Mouse (Mus musculus) adrenal gland, adult 18-20 months (tissue): ENCODE data around the gene Mpst. TPM values are rescaled to one million over a fixed set of nuclear protein-coding genes. Genes with fewer than 3 reads are reported as not detected.

Source experiments
- DNase-seq, 2 experiments: peaks; one replicate each; pipeline ENCODE4 v3.0.0; 2021 to 2022; ENCODE audit warnings: low spot score in 2 of 2
- total RNA-seq, 2 experiments: library from RNA; stranded (reverse); gene quantifications; 1 replicate in 1 of 2; 2 replicates in 1 of 2; pipeline ENCODE4 v1.2.3; 2021

Gene Mpst
- total RNA-seq, 2 experiments from 2014 or later: 38.7 to 48.5 TPM

- no peak for DNase-seq
Observed at GRCm38 (mm10) chr15:78435681-78436080, 29.5 kb downstream of the Mpst start.

GRCm38 (mm10) chr15:78436380-78437192 lies 30.4 kb downstream of the Mpst start:
- peak; percentile 88 for DNase-seq

- peak; percentile 52 to 63 for DNase-seq
Observed at GRCm38 (mm10) chr15:78437237-78438017, 31.2 kb downstream of the Mpst start.

- DNase-seq: no peak
Observed at GRCm38 (mm10) chr15:78438018-78438394, 31.8 kb downstream of the Mpst start.

- no peak for DNase-seq
Observed at GRCm38 (mm10) chr15:78438505-78438904, 32.3 kb downstream of the Mpst start.

- no peak for DNase-seq
Observed at GRCm38 (mm10) chr15:78438973-78439372, 32.8 kb downstream of the Mpst start.

- no peak for DNase-seq
Observed at GRCm38 (mm10) chr15:78442231-78442630, 36.0 kb downstream of the Mpst start.

- no peak for DNase-seq
Observed at GRCm38 (mm10) chr15:78443857-78444256, 37.6 kb downstream of the Mpst start.

- no peak for DNase-seq
Observed at GRCm38 (mm10) chr15:78447121-78447520, 40.9 kb downstream of the Mpst start.

GRCm38 (mm10) chr15:78447746-78448535 lies 41.7 kb downstream of the Mpst start:
- peak; percentile 97 to 98 for DNase-seq

GRCm38 (mm10) chr15:78449131-78449530 lies 42.9 kb downstream of the Mpst start:
- DNase-seq: no peak

GRCm38 (mm10) chr15:78449694-78450418 lies 43.6 kb downstream of the Mpst start:
- peak in 1 of 2 experiments; percentile 53 for DNase-seq

GRCm38 (mm10) chr15:78450419-78450768 lies 44.2 kb downstream of the Mpst start:
- DNase-seq: no peak

GRCm38 (mm10) chr15:78451201-78451600 lies 45.0 kb downstream of the Mpst start:
- DNase-seq: no peak

- DNase-seq: no peak
Observed at GRCm38 (mm10) chr15:78452929-78453328, 46.7 kb downstream of the Mpst start.

- DNase-seq: no peak
Observed at GRCm38 (mm10) chr15:78455168-78455567, 49.0 kb downstream of the Mpst start.

- no peak for DNase-seq
Observed at GRCm38 (mm10) chr15:78456051-78456450, 49.8 kb downstream of the Mpst start.

GRCm38 (mm10) chr15:78457193-78457592 lies 51.0 kb downstream of the Mpst start:
- DNase-seq: no peak

- no peak for DNase-seq
Observed at GRCm38 (mm10) chr15:78462981-78463380, 56.8 kb downstream of the Mpst start.
